Mouse (Mus musculus) spleen, adult 18-20 months (tissue): Measurements from ENCODE around the gene Pak3.

Experiments
- DNase-seq, 2 experiments: peaks; one replicate each; pipeline ENCODE4 v3.0.0; 2022; ENCODE audit warnings: mixed read lengths in 2 of 2

The Pak3 gene

GRCm38 (mm10) chrX:143664221-143665150 lies 146.1 kb downstream of the Pak3 start:
- no peak for DNase-seq

- no peak for DNase-seq
These were observed 147.4 kb downstream of the Pak3 start for GRCm38 (mm10) chrX:143665771-143666170.

GRCm38 (mm10) chrX:143666991-143667390 lies 148.6 kb downstream of the Pak3 start:
- no peak for DNase-seq

GRCm38 (mm10) chrX:143668242-143668641 lies 149.9 kb downstream of the Pak3 start:
- no peak for DNase-seq

GRCm38 (mm10) chrX:143678566-143678965 lies 160.2 kb downstream of the Pak3 start:
- DNase-seq = no peak

GRCm38 (mm10) chrX:143722250-143722649 lies 203.9 kb downstream of the Pak3 start:
- DNase-seq = no peak

- no peak for DNase-seq
These were observed 207.0 kb downstream of the Pak3 start for GRCm38 (mm10) chrX:143725411-143725810.

- no peak for DNase-seq
These were observed 217.6 kb downstream of the Pak3 start for GRCm38 (mm10) chrX:143736035-143736434.

GRCm38 (mm10) chrX:143739171-143739570 lies 220.8 kb downstream of the Pak3 start:
- no peak for DNase-seq

- no peak for DNase-seq
These were observed 244.2 kb downstream of the Pak3 start for GRCm38 (mm10) chrX:143762556-143762955.

- DNase-seq = no peak
These were observed 297.6 kb downstream of the Pak3 start for GRCm38 (mm10) chrX:143815948-143816347.

- no peak for DNase-seq
These were observed 300.6 kb downstream of the Pak3 start for GRCm38 (mm10) chrX:143818961-143819360.

- DNase-seq = no peak
These were observed 308.1 kb downstream of the Pak3 start for GRCm38 (mm10) chrX:143826521-143826920.

GRCm38 (mm10) chrX:143827212-143827611 lies 308.8 kb downstream of the Pak3 start, which contains the start of gene Capn6:
TSS of gene Capn6 (minus strand) at chrX:143827414.
- DNase-seq = no peak

GRCm38 (mm10) chrX:143846637-143847036 lies 328.2 kb downstream of the Pak3 start:
- no peak for DNase-seq
